ENCODE assay signal across 15 mouse cellular contexts in the genomic region with DNA sequence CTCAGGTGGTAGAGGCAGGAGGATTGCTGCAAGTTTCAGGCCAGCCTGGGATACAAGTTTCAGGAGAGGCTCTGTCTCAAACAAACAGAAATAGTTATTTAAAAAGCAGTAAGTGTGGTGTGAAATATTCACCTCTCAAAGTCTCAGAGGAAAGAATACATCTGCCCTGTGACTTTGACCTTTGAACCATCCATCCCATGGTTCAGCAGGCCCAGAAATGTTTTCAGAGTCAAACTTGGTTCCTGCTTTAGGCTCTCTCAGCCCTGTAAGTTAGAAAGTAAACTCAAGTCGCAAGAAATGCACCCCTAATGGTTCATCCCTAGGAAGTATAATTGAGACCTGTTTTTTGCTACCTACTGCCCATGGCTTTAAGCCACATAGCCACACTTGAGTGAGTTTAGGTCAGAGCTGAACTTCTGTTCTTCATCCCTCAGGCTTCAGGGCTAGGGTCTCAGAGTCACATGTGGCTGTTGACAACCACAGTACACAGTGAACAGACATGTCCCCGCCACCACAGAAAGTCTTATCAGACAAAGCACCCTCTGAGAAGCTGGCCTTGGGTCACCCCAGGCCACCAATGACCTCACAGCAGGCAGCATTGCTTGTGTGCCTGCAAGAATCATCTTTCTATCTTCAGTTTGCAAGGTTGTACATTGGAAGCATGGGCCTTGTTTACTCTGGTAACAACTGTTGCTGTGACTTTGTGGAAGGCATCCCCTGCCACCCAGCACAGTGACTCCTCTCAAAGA. TPM values are rescaled to one million over a fixed set of nuclear protein-coding genes. Genes with fewer than 3 reads are reported as not detected.
"Had no signal": no experiment of that assay in that cellular context is flagged by ENCODE, and none has a peak within 500 bp of the region (broad histone marks: within the 10 kb centered on the region; RNA-seq: fewer than 3 reads in every experiment).

No protein-coding gene starts in this region.

- H3K4me3 ChIP-seq: hindbrain, embryonic 15.5 days; limb, embryonic 15.5 days; midbrain, embryonic 10.5 days; myocyte; neural tube, embryonic 15.5 days had no signal

- H3K9me3 ChIP-seq: hindbrain, embryonic 15.5 days; limb, embryonic 15.5 days; midbrain, embryonic 10.5 days; neural tube, embryonic 15.5 days had no signal

- H3K9ac ChIP-seq: hindbrain, embryonic 15.5 days; limb, embryonic 15.5 days; liver, embryonic 14.5 days; neural tube, embryonic 15.5 days had no signal

- ATAC-seq: intestine, embryonic 16.5 days had no signal

- H3K4me1 ChIP-seq: hindbrain, embryonic 15.5 days; limb, embryonic 15.5 days; midbrain, embryonic 10.5 days; neural tube, embryonic 15.5 days had no signal

- H3K36me3 ChIP-seq: hindbrain, embryonic 15.5 days; limb, embryonic 15.5 days; midbrain, embryonic 10.5 days; neural tube, embryonic 15.5 days had no signal

- H3K27me3 ChIP-seq: hindbrain, embryonic 15.5 days; limb, embryonic 15.5 days; neural tube, embryonic 15.5 days had no signal

- H3K27ac ChIP-seq: hindbrain, embryonic 15.5 days; limb, embryonic 15.5 days; liver, embryonic 14.5 days; midbrain, embryonic 10.5 days; neural tube, embryonic 15.5 days had no signal

- DNase-seq: layer of hippocampus, postnatal 36 days; lung, adult 18-20 months; midbrain, embryonic 14.5 days; right cerebral cortex, postnatal 4 days; spleen, adult 18-20 months; thymus, adult 18-20 months; thymus, postnatal 25 days had no signal

- H3K4me2 ChIP-seq: hindbrain, embryonic 15.5 days; limb, embryonic 15.5 days; neural tube, embryonic 15.5 days had no signal

RNA-seq across cellular contexts. Expression of gene Kcna1, which starts 11.6 kb away (rescaled TPM):
- total RNA-seq: megakaryocyte progenitor cell, adult 5-6 weeks had no signal
- polyA plus RNA-seq: liver, embryonic 14.5 days; myocyte had no signal
